Mouse (Mus musculus) ovary, adult 18-20 months (tissue): ENCODE measurements at regions not wholly inside any gene's neighbourhood (a gene's known extent, or its start where the extent isn't known, plus 50 kb on each side); places are given as distances from the start of the nearest gene placed in this dataset.

ENCODE experiments used
- DNase-seq: peaks from one replicate; pipeline ENCODE4 v3.0.0; 2022; ENCODE audit warnings: low spot score, mixed read lengths

DNA sequence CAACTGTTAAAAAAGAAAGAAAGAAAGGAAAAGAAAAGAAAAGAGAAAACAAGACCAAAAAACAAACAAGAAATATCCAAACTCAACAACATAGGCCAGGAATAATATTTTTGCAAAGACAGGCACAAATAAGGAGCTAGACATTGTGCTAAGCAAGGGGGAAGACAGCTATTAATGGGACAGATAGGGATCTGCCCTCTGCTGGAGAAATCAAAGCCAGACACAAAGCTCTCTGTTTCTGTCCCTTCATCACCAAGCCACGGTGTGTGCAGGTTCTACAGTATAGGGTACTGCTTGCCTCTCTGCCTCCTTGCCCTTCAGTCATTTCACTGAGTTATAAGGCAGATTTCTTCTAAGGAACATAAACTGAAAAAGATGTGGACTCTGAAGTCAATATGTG is 57.8 kb upstream of the Chchd3 start:
- DNase-seq = no peak

DNA sequence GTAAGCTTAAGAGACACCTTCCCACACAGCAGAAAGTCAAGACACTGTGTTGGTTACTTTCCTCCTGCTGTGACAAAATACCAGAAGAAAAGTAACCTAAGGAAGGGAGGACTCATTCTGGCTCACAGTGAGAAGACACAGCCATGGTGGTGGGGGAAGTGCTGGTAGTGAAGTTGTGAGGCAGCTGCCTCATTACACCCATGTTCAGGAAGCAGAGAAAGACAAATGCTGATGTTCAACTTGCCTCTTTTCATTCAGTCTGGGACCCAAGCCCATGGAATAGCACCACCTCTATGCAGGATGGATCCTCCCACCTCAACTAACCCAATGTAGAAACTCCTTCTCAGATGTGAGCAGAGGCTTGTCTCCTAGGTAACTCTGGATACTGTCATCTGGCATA is 60.5 kb upstream of the Chchd3 start:
- DNase-seq = no peak

DNA sequence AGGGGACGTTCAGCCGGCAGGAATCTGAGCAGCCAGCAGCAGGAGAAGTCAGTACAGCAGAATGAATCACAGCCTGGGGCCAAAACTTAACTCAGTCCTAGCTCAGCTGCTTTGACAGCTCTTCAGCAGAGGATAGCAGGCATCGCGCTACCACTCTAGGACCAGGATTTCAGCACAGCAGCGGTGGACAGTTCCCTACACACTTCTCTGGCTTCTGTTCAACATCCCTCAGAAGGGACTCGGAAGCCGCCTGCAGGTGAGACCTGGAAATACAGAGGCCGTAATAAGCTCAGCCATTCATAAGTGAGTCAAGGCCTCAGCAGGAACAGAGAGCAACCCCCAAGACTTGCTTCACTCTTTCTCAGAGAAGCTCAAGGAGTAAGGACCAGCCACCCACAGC is 66.5 kb upstream of the Chchd3 start:
- DNase-seq = peak; percentile 40

DNA sequence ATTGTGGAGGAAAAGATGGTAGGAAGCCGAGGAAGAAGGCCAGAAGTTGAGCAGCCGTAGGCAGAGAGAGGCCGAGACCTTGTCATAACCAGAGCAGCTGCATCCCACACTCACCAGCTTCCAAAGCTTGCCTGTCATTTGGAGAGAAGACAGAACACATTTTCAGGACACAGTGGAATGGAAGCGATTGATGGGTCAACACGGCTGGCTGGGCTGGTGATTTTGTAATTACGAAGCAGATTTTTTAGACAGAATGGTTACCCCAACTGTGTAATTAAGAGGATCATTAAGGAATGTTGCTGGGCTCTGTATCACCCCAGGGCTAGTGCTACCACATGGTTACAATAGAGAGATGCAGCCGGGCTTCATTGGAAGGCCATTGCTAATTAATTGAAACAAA is 76.8 kb upstream of the Chchd3 start:
- DNase-seq = no peak

GRCm38 (mm10) chr6:33137823-33138222 is 77.8 kb upstream of the Chchd3 start:
- DNase-seq = no peak

GRCm38 (mm10) chr6:33166479-33166878 is 82.4 kb upstream of the Exoc4 start:
- DNase-seq = no peak

DNA sequence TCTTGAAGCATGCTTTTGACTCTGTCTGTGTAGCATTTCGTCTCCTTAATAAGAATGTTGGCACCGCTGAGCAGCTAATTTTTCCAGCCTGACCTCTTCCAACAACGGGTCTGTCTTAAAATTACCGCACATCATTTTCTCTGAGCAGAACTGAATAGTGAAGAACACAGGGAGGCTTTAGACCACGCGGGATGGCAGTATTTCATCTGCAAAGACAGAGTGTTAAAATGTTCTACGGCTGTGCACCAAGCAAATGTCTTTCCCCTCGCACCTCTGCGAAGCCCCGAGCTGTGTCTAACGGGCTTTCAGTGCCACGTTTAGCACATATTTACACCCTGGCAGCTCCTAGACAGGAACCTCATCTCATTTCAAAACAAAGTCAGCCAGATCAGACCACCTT is 75.3 kb upstream of the Exoc4 start:
- no peak for DNase-seq

DNA sequence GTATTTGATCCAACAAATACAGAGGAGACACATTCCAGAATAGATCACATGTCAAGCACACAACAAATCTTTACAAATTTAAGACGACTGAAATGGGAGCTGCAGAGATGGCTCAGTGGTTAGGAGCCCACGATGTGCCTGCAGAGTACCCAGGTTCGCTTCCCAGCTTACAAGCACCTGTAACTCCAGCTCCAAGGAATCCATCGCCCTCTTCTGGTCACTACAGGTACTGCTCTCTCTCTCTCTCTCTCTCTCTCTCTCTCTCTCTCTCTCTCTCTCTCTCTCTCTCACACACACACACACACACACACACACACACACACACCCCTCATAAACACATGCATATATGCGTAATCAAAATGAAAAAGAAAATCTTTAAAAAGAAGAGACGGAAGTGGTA is 74.3 kb upstream of the Exoc4 start:
- no peak for DNase-seq

GRCm38 (mm10) chr6:33189521-33190246 is 59.2 kb upstream of the Exoc4 start:
- DNase-seq = no peak

GRCm38 (mm10) chr6:33193823-33194222 is 55.1 kb upstream of the Exoc4 start:
- no peak for DNase-seq
